Mouse (Mus musculus) bone marrow, adult 2 months (tissue): ENCODE results near the gene Slc5a11.

Experiments used
- CTCF ChIP-seq: fragments of 200-500 bp; IDR thresholded peaks from 2 replicates; pipeline ENCODE4 v1.5.1; 2011; ENCODE audit warnings: low read length, control low read depth; ENCODE audit not compliant: control insufficient read depth, insufficient read depth
- POLR2A ChIP-seq: fragments of 200-500 bp; IDR thresholded peaks from 2 replicates; pipeline ENCODE4 v1.6.1; 2011; ENCODE audit warnings: low read depth, mild to moderate bottlenecking, control low read depth, low read length, borderline replicate concordance; ENCODE audit not compliant: control insufficient read depth

DNA sequence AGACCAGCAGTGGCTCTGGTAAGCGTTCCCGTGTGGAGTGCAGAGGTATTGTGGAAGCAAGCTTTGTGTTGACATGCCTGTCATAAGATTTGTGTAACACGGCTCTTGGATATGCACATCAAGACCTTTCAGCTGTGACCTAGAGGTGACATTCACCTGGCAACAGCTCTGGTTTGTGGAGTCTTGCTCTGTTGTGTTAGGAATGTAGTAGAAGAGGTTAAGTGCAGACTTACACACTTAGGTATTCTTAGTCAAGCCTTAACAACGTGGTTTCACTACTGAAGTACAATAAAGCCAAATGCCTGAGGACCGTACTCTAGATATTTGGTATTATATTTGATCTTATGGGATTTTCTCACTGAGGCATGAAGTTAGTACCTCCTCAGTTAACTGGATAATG lies 42.5 kb upstream of the Slc5a11 start:
- no peak for TF ChIP-seq CTCF
- no peak for TF ChIP-seq POLR2A
